Mouse (Mus musculus): ENCODE data around the gene Agtpbp1.
A peak's percentile ranks its signal among the peaks of the same experiment; 100 is the strongest.
"Not testable (repeated sequence)": the region's sequence is repeated elsewhere in the genome, so short reads cannot be mapped to it uniquely, and the experiment has no call there.

The Agtpbp1 gene

DNA sequence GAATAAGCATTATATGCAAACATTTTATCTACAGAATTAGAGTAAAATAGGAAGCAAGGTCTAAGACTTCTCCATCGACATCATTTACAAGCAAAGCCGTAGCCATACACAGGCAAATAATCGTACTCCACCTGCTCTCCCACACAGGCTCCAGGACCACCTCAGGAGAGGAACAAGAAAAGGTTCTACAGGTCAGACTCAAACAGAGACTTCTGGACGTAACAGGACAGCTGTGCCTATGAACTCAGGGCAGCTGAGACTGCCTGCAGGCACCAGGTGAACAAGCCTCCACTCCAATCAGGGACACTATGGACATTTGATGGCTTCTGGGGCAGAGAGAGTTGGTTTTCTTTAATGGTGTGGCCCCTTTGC lies 103.6 kb downstream of the Agtpbp1 start:
- DNase-seq (ENCODE audit: low spot score in 2 of 2), result no peak

DNA sequence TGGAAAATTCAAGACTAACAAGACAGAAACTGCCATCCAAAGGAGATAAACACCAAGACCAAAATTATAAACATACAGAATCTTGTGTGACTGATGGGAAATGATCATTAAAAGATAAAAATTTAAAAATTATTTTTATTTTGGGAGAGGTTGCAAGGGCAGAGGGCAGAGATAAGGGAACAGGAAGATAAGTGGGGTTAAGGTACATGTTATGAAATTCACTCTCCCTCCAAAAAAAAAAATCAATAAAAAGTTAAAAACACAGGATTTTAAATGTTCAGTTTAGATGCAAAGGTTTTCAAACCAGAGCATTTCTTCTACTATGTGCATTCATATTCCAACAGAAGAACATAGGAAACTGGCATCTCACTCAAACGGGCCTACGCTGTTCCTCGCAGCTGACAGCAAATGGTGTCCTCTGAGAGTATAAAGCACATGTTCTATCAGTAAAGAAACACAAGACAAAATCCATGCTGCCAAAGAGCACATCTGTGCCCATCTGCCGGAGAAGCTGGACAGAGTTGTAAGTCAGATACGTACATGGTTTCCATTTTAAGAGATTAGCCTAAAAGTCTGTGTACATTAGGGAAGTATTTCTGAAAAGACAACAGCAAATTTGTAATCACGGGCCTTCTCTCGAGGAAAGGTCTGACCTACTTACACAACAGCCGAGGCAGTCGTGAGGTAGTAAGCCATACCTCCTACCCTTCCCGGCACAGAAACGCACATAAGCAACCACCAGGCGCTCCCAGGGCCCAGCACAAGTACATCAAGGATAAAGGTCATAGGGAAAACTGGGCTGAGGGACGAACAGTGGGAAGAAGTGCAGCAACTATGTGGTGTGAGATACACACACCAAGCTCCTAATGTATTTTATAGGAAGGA lies 104.2 kb downstream of the Agtpbp1 start:
- no peak for DNase-seq (ENCODE audit: low spot score in 2 of 2)

DNA sequence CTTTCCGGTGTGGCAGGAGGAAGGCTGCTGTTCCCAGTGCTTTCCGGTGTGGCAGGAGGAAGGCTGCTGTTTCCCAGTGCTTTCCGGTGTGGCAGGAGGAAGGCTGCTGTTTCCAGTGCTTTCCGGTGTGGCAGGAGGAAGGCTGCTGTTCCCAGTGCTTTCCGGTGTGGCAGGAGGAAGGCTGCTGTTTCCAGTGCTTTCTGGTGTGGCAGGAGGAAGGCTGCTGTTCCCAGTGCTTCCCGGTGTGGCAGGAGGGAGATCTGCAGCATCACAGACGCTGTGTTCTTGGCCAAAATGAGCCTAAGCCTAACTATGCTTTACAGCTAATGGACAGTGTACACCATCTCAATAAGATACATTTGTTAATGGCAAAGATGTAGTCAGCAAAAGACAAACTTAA lies 107.1 kb downstream of the Agtpbp1 start:
- not testable (repeated sequence) for DNase-seq (ENCODE audit: low spot score in 2 of 2)

DNA sequence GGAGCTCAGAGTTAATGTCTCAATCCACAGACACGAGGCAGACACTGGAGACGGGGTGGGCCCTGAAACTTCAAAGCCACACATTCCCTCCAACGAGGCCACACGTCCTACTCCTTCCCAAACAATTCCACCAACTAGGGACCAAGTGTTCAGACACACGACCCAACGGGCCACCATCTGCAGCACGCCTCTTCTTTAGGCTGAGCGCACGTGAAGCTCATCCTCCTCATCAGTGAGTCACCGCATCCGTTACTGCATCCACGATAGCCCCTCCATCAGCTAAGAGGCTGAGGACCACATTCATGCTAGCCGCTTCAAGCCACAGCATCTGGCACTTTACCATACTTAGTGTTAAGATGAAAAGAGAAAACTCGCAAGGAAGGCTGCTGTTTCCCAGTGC lies 107.6 kb downstream of the Agtpbp1 start:
- no peak for DNase-seq (ENCODE audit: low spot score in 2 of 2)

DNA sequence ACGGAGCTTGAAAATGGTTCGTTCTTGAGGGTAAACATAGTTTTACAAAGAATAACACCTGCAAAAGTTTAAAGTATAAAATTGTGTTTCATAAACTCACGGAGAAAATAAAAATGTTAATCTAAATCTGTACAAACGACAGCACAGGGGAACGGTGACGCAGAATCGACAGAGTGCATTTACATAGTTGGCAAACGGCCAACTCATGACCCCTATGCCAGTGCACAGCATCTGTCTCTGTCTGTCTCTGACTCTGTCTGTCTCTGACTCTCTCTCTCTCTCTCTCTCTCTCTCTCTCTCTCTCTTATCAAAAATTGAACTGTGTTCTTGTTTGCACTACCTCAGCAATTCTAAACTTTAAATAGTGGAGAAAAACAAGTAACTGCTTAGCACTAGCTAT lies 110.1 kb downstream of the Agtpbp1 start:
- no peak for DNase-seq (ENCODE audit: low spot score in 2 of 2)

DNA sequence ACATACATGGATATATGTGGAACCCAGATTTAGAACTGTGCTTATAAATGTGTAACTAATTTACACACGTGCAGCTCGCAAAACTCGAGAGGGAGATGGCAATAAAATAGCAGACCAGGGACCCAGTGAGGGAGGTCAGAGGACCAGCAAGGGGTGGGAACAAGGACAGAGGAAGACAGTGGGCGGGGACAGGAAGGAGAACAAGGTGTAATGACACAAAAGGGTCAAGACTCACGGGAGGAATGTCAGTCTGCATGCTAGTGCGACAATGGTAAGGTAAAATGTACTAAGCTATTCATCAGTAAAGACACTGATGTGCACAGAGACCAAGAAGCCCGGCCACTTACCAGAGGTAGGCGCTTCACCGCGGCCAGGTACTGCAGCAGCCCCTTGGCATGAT lies 111.7 kb downstream of the Agtpbp1 start:
- DNase-seq (ENCODE audit: low spot score in 2 of 2), result no peak

DNA sequence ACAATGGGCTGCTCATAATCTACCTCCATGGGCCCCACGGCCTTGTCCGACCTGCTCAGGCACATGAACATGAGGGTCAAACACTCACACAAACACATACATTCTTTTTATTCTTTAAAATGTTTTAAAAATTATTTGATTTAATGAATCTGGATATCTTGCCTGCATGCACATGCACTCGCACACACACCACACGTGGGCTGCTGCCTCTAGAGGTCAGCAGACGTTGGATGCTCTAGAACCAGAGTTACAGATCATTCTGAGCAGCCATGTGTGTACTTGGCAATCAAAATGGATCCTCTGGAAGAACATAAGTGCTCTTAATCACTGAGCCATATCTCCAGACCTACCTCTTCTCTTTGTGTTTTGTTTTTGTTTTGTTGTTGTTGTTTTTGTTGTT lies 112.8 kb downstream of the Agtpbp1 start:
- no peak for DNase-seq (ENCODE audit: low spot score in 2 of 2)

DNA sequence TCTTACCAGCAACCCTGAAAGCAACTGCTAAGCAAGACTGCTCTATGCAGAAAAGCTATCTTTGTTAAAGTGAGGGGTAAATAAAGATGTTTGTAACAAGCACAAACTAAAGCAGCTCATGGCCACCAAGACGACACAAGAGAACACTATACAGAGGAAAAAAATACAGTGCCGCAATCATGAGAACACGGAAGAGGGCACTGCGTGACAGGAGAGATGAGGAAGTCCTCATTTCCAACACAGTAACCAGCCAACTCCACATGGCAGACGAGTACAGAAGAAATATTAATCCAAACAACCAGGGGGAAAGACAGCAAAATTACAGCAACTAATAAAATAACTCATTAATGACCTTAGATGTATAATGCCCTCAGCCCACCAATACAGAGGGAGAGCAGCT lies 115.3 kb downstream of the Agtpbp1 start:
- DNase-seq (ENCODE audit: low spot score in 2 of 2), result no peak

DNA sequence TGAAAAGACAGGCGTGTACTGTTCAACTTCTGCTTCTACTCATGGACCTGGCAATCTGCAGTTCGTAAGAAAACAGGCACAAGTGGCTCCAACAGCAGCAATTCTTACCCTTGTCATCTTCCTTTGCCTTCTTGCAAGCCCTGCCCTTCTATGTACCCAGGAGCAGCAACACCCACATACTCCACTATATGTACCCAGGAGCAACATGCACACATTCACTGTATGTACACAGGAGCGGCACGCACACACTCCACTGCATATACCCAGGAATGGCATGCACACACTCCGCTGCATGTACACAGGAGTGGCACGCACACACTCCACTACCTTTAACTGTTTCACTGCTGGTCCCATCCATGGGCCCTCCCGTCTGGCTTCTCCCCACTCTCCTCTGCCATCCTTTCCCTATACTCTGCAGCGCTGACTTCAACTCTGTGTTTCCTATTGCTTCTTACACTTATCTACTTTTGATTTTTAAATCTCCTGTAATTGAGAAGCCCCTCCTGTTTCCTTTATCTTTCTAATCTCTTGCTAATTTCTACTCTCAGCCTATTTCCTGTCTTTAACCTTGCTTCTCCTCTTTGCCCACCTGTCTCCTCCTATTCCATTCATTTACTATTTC lies 116.7 kb downstream of the Agtpbp1 start:
- no peak for DNase-seq (ENCODE audit: low spot score in 2 of 2)

DNA sequence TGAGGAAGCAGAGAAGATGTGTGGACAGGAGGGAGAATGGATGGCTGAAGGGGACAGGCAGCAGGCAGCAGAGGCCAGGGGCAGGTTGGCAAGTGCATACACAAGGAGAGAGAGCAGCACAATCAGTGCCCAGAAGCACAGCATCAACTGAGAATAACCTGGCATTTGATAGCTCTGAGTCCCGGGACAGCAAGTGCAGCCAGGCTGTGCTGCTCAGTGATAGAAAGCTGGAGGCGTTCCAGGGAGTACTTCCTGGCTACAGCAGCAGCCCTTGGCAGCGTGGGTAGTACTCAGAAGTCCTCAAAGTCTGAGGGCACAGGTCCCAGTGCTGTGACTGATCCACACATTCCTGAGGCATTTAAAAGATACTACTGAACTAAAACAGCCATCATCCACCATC lies 117.4 kb downstream of the Agtpbp1 start:
- no peak for DNase-seq (ENCODE audit: low spot score in 2 of 2)

DNA sequence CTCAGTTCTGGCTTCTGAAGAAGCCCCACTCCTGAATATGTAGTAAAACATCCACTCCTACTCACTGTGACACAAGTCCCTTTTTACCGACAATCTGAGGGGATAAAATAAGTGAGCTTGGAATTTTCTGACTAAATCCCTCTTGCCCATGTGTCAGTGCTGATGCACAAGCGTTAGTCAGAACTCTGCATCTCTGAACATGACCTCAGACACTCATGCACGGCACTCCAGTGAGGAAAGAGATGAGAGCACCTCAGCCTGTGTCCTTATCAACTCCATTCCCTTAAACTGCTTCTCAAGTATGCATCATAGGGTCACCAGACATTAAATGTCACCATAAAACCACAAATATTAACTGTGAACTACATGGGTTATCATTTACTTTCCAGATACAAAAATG lies 124.1 kb downstream of the Agtpbp1 start:
- no peak for DNase-seq (ENCODE audit: low spot score in 2 of 2)

DNA sequence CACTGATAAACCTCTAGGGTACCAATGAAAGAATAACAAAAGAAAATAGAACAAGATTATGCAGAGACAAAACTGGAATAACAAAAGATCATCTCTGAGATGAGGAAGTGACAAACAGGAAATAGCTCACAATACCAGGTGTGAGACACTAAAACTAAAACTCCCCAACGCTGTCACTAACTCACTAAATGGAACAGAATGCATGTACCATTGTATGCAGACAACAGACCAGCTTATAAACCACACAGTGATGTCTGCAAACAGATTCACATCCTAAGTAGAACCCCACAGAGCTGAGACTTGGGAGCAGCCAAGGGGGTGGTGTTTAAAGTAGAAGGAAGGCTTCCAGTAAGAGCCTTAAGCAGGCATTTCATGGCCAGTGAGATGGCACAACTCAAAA lies 128.8 kb downstream of the Agtpbp1 start:
- DNase-seq (ENCODE audit: low spot score in 2 of 2), result no peak

DNA sequence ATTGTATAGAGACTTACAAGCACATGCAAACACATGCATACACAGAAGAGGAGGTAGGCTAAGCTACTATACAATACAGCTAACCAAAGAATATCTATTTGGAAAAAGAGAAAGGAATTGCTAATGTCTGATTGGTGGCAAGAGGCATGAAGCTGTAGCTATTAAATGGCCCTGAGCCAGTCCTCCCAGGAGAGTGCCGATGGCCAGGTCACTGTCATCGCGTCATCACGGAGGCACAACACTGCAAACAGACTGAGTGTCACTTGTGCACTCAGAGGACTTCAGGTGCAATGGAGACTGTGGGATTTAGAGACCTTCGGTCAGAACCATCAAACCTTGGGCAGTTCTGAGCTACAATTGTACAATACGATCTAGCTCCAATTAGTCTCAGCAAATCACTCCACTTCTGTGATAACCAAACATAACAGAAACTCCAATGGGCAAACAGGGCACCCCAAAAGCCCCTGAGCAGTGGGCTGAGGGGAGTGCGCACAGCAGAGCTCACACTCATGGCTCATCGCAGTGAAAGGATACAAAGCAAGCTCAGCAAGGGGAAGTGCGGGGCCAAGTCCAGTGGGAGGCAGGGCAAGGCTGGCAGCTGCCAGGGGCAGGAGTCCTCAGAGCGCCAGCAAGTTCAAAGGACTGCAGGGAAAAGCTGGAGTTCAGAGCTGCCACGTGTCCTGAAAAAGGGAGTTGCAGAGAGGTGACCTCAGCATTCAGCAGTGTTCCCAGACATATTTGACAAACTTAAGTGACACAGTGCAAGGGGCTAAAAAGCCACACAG lies 130.8 kb downstream of the Agtpbp1 start:
- no peak for DNase-seq (ENCODE audit: low spot score in 2 of 2)

DNA sequence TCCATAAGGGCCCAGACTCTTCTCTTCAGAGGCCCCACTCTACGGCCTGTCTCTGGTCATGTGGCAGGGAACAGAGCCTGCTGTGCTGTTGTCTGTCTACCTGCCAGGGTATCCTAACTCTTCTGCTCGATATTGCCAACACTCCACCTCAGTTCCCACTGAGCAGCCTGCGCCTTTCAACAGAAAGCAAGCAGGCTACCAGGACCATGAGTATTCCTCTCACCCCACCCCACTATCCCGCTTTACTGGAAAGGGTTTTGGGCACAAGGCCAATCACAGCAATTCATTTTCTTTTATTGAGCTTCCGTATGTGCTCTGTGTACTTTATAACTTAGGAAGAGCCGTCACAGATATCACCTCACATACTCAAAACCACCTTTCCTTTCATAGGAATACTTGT lies 131.4 kb downstream of the Agtpbp1 start:
- no peak for DNase-seq (ENCODE audit: low spot score in 2 of 2)

DNA sequence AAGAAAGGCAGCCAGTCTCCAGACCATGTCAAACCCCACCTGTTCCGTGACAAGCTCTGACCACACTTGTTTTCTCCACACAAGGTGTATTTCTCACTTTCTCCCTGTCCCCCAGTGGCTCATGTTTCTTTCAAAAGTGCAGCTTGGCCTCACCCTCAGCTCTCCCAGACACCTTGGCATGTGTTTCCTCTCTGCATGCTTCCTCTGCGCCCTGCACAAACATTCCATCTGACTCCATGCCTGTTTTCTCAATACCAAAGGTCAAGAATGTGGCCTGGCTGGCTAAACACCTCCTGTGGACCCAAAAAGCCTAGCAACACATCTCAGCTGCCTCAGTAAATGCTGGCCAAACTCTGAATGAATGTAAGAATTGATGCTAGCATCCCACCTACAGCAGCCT lies 132.0 kb downstream of the Agtpbp1 start:
- DNase-seq (ENCODE audit: low spot score in 2 of 2), result peak; percentile 26 to 75

DNA sequence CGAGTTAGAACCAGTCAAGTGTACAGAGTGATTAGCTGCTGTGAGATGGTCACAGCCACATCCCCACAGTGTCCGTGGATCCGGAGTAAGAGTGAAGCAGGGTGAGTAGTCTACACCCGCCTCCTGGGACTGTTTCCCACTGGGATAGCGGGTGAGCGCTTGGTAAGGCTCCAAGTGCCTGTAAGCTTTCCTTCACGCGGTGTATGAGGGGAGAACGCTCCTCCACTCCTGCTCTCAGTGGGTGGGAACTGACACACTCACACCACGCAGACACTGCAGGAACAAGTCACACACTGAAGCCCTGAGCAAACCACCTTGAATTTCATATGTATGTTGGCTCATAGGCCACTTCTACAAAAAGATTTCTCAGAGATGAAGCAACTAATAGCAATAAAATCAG lies 134.2 kb downstream of the Agtpbp1 start:
- no peak for DNase-seq (ENCODE audit: low spot score in 2 of 2)

DNA sequence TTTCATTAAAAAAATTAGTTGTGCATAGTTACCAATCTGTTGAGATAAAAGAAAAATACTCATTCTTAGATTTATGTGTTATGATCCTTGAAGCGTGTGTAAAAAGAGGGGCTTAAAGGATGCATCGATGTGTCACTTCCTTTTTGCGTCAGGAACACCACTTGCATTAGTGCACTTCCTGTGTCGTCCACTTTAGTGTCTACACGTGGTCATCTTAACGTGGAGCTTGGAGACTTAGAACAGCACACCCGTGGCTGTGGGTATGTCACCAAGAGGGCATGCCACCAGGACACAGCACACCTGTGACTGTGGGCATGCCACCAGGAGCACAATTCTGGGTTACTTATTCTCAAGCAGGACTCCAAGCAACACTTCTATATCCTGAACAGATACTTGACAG lies 137.9 kb downstream of the Agtpbp1 start:
- DNase-seq (ENCODE audit: low spot score in 2 of 2), result no peak

DNA sequence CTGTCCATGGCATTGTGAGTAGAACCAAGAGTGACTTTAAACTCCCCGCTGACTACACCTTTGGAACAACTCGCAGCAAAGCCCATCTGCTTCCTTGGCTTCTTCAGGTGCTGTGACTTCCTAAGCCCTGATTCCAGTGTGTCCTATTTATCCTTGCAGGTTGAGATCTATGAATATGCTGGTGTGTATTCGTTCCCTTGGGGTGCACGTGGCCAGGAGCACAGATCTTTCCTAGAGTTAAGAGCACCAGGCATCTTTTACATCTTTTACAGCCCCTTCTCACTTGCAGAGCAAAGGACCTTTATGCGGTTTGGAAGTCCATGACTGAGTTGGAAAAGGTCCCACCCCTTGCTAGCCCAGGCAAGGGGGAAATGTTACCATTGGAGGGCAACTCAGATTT lies 139.8 kb downstream of the Agtpbp1 start:
- no peak for DNase-seq (ENCODE audit: low spot score in 2 of 2)

DNA sequence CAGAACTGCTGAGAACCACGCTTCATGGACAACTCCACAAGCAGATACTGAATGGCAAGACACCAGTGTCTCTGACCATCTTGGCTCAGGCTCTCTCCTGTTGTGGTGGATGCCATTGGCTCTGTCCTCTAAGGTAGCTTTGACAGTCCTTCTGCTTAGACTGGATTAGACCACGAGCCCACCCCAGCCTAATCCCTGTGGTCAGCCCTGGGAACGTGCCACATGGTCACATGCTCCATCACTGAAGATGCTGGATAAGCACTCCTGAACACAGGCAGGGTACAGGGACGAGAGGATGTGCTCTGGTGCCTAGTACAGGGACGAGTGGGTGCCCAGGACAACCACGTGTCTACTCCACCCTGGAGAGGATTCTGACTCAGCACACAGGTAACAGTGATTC lies 140.7 kb downstream of the Agtpbp1 start:
- no peak for DNase-seq (ENCODE audit: low spot score in 2 of 2)

DNA sequence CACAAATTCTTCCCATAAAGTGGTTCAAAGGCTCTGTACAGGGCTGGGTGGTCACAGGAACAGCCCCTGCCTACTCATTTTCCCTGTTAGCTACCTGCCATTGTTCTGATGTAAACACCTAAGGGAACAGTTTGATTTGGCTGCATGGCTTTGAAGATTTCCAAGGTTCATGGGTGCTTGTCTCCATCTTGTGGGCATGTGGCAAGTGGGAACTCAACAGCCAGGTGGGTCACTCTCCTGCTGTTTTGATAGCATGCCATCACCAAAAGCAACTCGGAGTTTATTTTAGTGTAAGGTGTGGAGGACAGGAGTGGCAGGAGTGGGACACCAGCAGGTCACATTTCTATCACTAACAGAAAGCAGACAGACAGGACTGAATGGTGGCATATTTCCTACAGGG lies 145.3 kb downstream of the Agtpbp1 start:
- DNase-seq (ENCODE audit: low spot score in 2 of 2), result no peak

DNA sequence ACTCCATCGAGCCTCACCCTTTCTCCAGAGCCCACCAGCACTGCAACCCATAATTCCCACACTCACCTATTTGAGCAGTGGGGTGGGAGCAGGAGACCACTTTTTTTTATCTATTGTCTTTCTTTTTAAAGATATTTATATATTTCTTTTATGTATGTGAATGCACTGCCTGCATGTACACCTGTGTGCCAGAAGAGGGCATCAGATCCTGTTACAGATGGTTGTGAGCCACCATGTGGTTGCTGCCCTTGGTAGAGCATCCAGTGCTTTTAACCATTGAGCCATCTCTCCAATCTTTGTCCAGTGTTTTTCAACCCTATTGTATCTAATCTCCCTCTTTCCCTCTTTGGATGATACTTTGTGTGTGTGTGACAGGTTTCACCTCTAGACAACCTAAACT lies 150.5 kb downstream of the Agtpbp1 start:
- DNase-seq (ENCODE audit: low spot score in 2 of 2), result no peak

DNA sequence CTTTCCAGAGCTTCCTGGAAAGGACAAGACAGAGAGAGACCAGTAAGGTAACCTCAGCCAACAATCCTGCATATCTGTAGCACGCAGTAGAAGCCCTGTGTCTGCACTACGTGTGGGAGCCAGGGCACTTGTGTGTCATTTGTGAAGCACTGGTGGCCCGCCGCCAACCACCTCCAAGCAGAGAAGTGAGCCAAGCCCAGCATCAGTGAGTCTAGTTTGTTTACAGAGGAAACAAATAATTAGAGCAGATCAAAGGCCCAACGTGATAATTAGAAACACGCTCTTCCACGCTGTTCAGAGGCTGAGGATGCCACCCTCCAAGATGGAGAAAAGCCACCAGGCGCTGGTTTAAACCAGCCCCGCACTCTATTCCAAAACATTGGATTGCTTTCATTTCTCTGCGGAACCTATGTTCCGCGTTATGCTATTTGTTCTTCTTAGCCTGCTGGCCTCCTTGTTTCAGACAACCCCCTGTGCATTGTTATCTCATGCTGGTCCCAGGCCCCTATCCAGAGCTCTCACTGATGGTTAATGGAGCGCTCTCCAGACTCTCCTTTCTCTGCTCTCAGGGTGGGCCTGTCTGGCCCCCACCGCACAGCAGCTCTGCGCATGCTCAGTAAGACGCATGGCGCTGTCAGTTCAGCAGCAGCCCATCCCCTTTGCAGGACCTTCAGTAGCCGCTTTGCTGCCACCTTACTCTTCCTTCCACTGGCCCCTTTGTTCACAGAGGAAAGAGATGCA lies 153.7 kb downstream of the Agtpbp1 start:
- no peak for DNase-seq (ENCODE audit: low spot score in 2 of 2)

Data from urinary bladder, adult 18-20 months (tissue).